Mouse (Mus musculus) hindbrain, embryonic 10.5 days (tissue): ENCODE measurements around the gene Pvalb. TPM values are rescaled to one million over a fixed set of nuclear protein-coding genes. Genes with fewer than 3 reads are reported as not detected.
A peak's percentile ranks its signal among the peaks of the same experiment; 100 is the strongest.

Experiments used
- DNase-seq: peaks from one replicate; pipeline ENCODE4 v3.0.0-alpha.2; 2017; ENCODE audit warnings: low spot score
- H3K27ac ChIP-seq: fragments of 300-500 bp; sonication (generic); 2 replicates; pipeline ENCODE4 v1.5.1; 2016; ENCODE audit warnings: mild to moderate bottlenecking, moderate library complexity
- H3K27me3 ChIP-seq: fragments of 300-500 bp; sonication (generic); 2 replicates; pipeline ENCODE4 v1.6.1; 2016; ENCODE audit warnings: mild to moderate bottlenecking; ENCODE audit not compliant: poor library complexity, insufficient read depth, severe bottlenecking
- H3K36me3 ChIP-seq: fragments of 300-500 bp; sonication (generic); 2 replicates; pipeline ENCODE4 v1.6.1; 2016; ENCODE audit warnings: mild to moderate bottlenecking, moderate library complexity
- H3K4me1 ChIP-seq: fragments of 300-500 bp; sonication (generic); replicated peaks from 2 replicates; pipeline ENCODE4 v1.6.1; 2016; ENCODE audit warnings: mild to moderate bottlenecking
- H3K4me3 ChIP-seq: fragments of 300-500 bp; sonication (generic); 2 replicates; pipeline ENCODE4 v1.5.1; 2016; ENCODE audit warnings: mild to moderate bottlenecking, moderate library complexity
- H3K9me3 ChIP-seq: fragments of 300-500 bp; sonication (generic); 2 replicates; pipeline ENCODE4 v1.6.1; 2016; ENCODE audit warnings: mild to moderate bottlenecking, moderate library complexity
- WGBS: fragments of 180-500 bp; shearing (Covaris S2); methylation state at CpG from one replicate; pipeline ENCODE4 v1.1.7; 2016; 5-methylcytosine and 5-hydroxymethylcytosine counted together
- polyA plus RNA-seq: library from polyadenylated mRNA; unstranded; fragments of >200 nt; fragmentation: Nextera tagmentation; extraction: Ambion mirVana; gene quantifications from 2 replicates; pipeline ENCODE4 v1.2.1, GENCODE M21; 2016

Gene Pvalb
- polyA plus RNA-seq, 1 experiment from 2014 or later = 0.52 TPM

DNA sequence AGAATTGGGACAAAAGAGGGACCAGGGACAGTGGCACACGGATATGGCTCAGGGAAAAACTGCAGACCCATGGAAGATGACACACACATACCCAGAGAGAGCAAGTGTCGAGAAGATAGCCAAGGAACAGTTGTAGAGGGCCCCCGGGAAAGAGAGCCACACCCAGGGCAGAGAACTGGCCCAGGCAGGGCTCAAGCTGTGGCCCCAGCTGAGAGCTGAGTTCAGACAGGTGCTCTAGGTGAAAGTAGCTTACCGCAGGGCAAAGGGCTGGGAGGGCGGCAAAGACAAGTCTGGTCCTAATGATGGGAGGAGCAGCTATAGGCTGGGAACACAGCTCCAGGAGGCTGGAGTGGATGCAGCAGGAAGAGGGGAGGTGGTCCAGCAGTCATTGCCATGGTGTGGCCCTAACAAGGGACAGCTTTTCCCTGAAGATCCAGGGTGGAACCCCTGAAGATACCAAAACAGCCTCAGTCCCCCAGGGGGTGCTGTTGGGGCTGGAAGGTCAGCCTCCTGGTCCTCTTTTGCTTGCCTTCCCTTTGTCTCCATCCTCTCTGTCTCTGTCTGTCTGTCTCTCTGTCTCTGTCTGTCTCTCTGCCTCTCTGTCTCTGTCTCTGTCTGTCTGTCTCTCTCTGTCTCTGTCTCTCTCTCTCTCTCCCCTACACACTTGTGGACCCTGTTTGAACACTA is 28.8 kb upstream of the Pvalb start:
- 77% methylated on average over 5 of the region's 5 CpGs for WGBS
- Histone ChIP-seq H3K36me3 (no peaks in the 10 kb centered on the region), H3K27ac (0 out of 2 replicates have a peak overlapping the region, but pooled peaks have one; percentile 23), H3K4me3 (no peak overlapping the region), H3K27me3 (no peaks in the 10 kb centered on the region), H3K9me3 (0 out of 2 replicates have a peak, but pooled peaks cover 6% of the 10 kb centered on the region), H3K4me1 (peaks cover 33% of the 10 kb centered on the region)
- no peak for DNase-seq

DNA sequence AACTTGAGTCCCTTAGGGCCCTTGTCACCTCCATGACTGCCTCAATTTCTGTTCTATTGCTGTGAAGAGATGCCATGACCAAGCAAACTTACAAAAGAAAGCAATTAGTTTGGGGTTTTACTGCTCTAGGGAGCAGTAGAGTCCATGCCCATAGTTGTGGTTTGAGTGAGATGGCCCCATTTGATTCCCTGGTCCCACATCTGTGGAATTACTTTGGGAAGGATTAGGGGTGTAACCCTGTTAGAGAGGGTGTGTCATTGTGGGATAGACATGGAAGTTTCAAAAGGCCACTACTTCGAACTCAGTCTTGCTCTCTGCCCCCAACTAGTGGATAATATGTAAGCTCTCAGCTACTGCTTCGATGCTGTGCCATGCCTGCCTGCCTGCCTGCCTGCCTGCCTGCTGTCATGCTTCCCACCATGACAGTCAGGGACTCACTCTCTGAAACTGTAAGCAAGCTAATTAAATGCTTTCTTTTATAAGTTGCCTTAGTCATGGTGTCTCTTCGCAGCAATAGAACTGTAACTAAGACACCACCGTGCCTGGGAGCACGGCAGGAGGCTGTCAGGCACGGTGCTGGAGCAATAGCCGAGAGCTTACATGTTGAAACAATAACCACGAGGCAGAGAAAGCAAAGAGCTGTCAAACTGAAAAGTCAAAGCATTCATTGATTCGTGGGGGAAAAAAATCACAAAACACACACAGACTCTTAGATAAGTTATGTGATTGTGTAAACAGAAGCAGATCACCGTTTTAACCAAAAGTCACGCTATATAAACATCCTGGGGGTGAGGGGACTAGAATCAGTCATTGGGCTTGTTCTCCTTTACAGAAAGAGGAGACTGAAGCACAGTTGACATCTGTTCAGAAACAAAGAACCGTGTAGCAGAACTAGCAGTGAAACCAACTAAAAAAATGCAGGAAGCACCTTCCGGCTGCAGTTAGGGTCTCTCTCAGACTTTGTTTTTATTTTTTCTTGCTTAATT is 25.4 kb upstream of the Pvalb start:
- H3K4me1 ChIP-seq = peaks cover 29% of the 10 kb centered on the region
- H3K9me3 ChIP-seq = 0 out of 2 replicates have a peak, but pooled peaks cover 6% of the 10 kb centered on the region
- no peaks in the 10 kb centered on the region for H3K36me3 ChIP-seq
- peak overlapping the region; percentile 21; the same call in 1 of the 2 replicates for H3K4me3 ChIP-seq
- H3K27me3 ChIP-seq = no peaks in the 10 kb centered on the region
- DNase-seq = peak; percentile 54
- 20% methylated on average over 13 of the region's 13 CpGs for WGBS
- 0 out of 2 replicates have a peak overlapping the region, but pooled peaks have one; percentile 3 for H3K27ac ChIP-seq

DNA sequence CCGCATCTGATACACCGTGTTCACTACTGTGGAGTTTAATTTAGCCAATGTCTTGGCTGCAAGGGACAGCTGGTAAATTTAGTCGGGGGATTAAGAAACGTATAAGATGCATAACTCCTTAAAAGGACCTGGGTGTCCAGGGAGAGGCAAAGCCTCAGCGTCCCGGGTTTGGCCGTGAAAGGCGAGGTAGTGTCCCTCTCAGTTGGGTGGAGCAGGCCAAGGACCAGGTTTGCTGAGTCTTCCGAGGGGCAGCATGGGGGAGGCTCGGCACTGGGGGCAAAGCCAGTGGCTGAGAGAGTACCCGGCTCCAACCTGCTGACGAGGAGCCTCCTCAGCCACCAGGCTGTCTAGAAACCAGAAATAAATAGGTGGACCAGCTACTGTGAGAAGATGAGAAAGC is 21.6 kb upstream of the Pvalb start:
- no peak for DNase-seq
- H3K4me3 ChIP-seq = no peak overlapping the region
- H3K9me3 ChIP-seq = no peaks in the 10 kb centered on the region
- WGBS = 88% methylated on average over 12 of the region's 12 CpGs
- H3K27me3 ChIP-seq = no peaks in the 10 kb centered on the region
- no peak overlapping the region for H3K27ac ChIP-seq
- H3K36me3 ChIP-seq = no peaks in the 10 kb centered on the region
- peaks cover 34% of the 10 kb centered on the region for H3K4me1 ChIP-seq

DNA sequence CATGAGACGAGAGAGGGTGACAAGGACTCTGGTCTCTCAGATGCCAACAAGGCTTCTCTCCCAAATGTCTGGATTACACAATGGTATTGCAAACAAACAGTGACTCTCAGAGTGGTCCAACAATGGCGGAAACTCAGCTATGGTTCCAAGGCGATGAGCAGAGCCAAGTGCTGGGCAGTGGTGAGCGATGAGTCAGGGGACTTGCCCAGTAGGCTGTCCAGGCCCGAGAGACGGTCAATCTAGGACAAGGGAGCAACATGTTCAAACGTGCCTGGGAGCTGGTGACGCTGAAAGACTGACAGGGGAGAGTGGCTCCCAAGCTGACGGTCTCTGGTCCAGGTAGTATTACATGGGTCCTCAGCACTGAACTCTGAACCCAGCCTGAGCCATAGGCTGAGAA is 9.1 kb upstream of the Pvalb start:
- Histone ChIP-seq H3K4me1 (no peaks in the 10 kb centered on the region), H3K27me3 (no peaks in the 10 kb centered on the region), H3K27ac (no peak overlapping the region), H3K4me3 (no peak overlapping the region), H3K36me3 (no peaks in the 10 kb centered on the region), H3K9me3 (no peaks in the 10 kb centered on the region)
- no peak for DNase-seq
- WGBS = 82% methylated on average over 9 of the region's 9 CpGs

DNA sequence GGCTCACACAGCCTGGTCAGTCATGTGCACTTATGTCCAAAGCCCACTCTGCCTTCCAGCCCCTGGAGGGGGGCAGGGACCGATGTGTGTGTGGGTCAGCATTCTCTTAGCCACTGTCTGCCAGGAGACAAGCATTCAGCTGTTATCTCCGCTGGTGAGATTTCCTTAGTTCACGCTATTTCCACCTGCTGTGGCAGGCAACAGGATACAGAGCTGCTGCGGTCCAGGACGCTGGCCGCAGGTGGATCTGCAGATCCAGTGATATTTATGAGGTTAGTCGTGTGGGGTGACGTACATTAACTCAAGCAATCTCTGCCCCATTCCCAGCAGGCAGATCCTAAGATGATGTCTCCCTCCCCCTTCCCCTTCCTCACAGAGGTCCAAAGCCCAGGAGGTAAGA is 5.2 kb upstream of the Pvalb start:
- Histone ChIP-seq H3K36me3 (no peaks in the 10 kb centered on the region), H3K9me3 (0 out of 2 replicates have a peak, but pooled peaks cover 6% of the 10 kb centered on the region), H3K27ac (no peak overlapping the region), H3K4me1 (no peaks in the 10 kb centered on the region), H3K27me3 (no peaks in the 10 kb centered on the region), H3K4me3 (no peak overlapping the region)
- 83% methylated on average over 8 of the region's 8 CpGs for WGBS
- DNase-seq = no peak

DNA sequence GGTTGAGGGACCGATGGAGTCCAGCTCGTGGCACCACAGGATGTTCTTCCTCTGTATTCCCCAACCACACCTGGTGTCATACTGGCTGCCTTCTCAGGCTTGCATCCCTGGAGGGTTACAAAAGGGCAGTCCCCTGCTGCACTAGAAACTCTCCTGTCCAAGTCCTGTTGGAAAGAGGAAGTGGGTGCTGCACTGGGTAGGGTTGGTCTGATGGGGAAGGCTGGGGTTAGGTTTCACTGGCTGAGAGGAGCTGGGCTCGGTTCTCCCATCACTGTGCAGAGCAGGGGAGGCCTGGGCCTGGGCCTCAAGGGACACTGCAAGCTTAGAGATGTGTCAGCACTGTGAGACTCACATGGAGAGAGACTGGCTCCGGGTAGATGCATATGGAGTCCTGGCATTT is 4.0 kb upstream of the Pvalb start:
- Histone ChIP-seq H3K4me3 (no peak overlapping the region), H3K9me3 (0 out of 2 replicates have a peak, but pooled peaks cover 6% of the 10 kb centered on the region), H3K36me3 (no peaks in the 10 kb centered on the region), H3K4me1 (peaks cover 6% of the 10 kb centered on the region), H3K27ac (no peak overlapping the region), H3K27me3 (peaks cover 8% of the 10 kb centered on the region)
- 77% methylated on average over 4 of the region's 4 CpGs for WGBS
- no peak for DNase-seq

DNA sequence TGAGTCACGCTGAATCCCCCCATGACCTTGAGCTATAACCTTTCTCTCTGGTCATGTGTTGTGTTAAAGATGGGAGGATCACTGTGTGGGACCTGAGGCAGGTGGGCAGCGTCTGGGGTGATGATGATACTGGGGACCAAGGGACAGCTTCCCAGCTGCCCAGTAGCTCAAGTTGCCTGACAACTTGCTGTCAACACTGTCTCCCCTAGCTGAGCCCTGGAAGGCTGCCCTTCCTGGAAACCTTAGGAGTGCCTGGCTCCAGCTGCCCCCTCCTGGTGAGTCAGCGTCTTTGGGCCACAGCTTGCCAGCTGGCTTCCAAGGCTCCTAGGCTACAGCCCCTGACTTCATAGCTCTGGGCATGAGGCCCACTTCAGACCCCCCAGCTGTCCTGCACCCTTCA is 1.0 kb downstream of the Pvalb start:
- Histone ChIP-seq H3K27ac (no peak overlapping the region), H3K4me1 (peaks cover 21% of the 10 kb centered on the region), H3K27me3 (peaks cover 54% of the 10 kb centered on the region), H3K36me3 (no peaks in the 10 kb centered on the region), H3K9me3 (0 out of 2 replicates have a peak, but pooled peaks cover 6% of the 10 kb centered on the region), H3K4me3 (no peak overlapping the region)
- 35% methylated on average over 3 of the region's 3 CpGs for whole genome bisulfite sequencing
- peak; percentile 43 for DNase-seq

DNA sequence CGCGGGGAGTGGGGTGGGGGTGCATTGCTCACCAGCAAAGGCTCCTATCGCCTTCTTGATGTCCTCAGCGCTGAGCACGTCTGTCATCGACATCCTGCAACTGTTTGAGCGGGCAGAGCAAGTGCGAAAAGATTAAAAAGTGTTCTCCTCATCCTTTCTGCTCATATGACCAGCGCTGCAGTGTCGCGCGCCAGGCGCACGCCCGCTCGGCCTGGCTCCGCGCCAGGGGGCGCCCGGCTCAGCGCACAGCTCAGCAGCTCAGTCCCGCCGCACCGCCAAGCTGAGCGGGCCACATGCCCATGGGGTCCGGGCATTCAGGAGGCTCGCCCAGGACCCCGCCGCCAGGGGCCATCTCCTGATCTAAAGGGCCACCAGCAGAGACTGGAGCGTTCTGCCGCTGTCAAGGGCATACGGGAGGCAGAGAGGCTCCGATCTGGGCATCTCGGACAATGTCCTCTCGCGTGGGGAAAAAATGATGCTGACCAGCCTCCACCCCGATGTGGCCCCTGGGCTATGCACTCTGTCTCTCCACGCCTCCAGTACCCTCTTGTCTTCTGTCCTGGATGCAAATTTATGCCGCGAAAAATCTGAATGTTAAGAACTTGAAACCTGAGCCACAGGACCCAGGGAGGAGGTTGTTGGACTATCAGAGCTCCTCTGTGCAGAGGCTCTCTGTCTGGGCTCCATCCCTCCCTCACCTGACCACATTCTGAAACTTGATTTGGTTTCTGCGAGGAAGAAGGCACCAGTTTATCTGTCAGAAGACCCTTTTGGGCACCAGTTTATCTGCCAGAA is 1.9 kb downstream of the Pvalb start:
- peaks cover 59% of the 10 kb centered on the region for H3K27me3 ChIP-seq
- 0 out of 2 replicates have a peak, but pooled peaks cover 4% of the 10 kb centered on the region for H3K9me3 ChIP-seq
- peak overlapping the region; percentile 50 for H3K4me3 ChIP-seq
- H3K4me1 ChIP-seq = peaks cover 21% of the 10 kb centered on the region
- DNase-seq = peak; percentile 50
- no peaks in the 10 kb centered on the region for H3K36me3 ChIP-seq
- H3K27ac ChIP-seq = no peak overlapping the region
- 2% methylated on average over 41 of the region's 41 CpGs for WGBS

DNA sequence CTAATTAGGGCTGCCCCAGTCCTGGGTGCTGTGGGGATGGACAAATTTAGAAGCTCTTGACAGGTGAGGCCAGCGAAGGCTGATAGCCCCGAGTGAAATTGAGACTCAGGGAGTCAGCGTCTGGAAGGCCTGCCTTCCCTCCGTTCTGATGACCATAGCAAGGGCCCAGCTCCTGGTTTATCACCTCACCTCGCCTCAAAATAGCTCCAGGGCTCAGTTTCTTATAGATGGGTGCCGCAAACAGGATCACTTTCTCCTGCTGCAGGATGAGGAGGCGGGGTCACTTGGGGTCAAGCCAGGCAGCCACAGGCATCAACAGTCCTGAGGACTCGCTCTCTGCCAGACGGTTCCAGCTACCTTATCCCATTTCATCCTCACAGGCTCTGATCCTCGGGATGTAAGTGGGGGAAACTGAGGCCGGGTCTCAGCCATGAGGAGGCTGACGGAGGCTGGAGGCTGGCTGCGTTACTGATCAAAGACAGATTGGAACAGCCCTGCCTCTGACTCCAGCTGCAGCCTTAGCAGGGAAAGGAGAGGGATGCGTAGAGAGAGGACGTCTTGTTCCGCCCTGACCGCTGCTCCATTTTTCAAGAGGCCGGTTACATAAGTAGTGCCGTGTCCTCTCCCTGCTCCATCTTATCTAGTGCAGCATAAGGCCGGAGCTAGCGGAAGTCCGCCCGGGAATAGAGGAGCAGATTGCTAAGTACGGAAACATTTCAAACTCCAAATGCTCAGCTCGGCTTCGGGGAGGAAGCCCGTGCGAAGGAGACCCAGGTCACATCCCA is 10.9 kb downstream of the Pvalb start:
- DNase-seq = no peak
- H3K36me3 ChIP-seq = no peaks in the 10 kb centered on the region
- no peak overlapping the region for H3K27ac ChIP-seq
- H3K9me3 ChIP-seq = no peaks in the 10 kb centered on the region
- peaks cover 9% of the 10 kb centered on the region; the same call in 1 of the 2 replicates for H3K4me1 ChIP-seq
- H3K27me3 ChIP-seq = peaks cover 7% of the 10 kb centered on the region; the same call in 1 of the 2 replicates
- 80% methylated on average over 28 of the region's 28 CpGs for WGBS
- no peak overlapping the region for H3K4me3 ChIP-seq

DNA sequence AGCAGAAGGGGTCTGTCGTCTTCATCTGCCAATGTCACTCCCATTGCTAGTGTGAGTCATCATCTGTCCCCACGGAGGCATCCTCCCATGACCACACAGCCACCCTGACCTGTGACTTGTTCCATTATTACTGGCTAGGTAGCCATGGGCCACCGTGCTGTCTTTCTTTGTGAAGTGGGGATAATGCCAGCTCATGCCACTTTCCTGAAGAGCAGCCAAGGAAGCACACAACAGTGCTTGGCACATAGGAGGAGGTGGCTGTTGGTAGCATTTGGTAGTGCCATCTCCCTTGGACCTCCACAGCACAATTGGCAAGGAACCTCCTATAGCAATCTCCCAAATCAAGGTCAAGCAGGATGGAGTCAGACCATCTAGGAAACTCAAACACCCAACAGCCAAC is 11.9 kb downstream of the Pvalb start:
- 87% methylated on average over 3 of the region's 3 CpGs for whole genome bisulfite sequencing
- H3K27ac ChIP-seq = no peak overlapping the region
- H3K9me3 ChIP-seq = no peaks in the 10 kb centered on the region
- H3K27me3 ChIP-seq = no peaks in the 10 kb centered on the region
- DNase-seq = no peak
- H3K4me3 ChIP-seq = no peak overlapping the region
- H3K4me1 ChIP-seq = peaks cover 9% of the 10 kb centered on the region; the same call in 1 of the 2 replicates
- no peaks in the 10 kb centered on the region for H3K36me3 ChIP-seq

DNA sequence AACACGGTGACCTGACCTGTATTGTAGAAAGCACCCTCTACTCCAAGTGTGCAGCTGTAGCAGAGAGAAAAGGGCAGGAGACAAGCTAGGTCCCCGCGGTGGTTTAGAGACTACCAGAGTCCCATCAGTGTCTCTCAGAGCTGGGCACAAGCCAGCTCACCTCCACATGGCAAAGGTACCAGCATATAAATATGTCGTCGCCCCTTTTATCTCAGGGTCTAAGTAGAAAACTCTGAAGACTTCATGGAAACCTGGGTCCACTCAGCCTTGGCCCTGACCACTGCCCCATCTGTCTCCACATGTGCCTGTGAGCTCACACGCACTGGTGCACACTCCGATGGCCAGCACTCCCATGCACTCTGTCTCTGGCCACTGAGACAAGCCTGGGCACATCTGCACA is 16.6 kb downstream of the Pvalb start:
- Histone ChIP-seq H3K9me3 (no peaks in the 10 kb centered on the region), H3K27ac (no peak overlapping the region), H3K4me1 (peaks cover 14% of the 10 kb centered on the region), H3K36me3 (no peaks in the 10 kb centered on the region), H3K27me3 (no peaks in the 10 kb centered on the region), H3K4me3 (no peak overlapping the region)
- no peak for DNase-seq
- WGBS = 90% methylated on average over 7 of the region's 7 CpGs

DNA sequence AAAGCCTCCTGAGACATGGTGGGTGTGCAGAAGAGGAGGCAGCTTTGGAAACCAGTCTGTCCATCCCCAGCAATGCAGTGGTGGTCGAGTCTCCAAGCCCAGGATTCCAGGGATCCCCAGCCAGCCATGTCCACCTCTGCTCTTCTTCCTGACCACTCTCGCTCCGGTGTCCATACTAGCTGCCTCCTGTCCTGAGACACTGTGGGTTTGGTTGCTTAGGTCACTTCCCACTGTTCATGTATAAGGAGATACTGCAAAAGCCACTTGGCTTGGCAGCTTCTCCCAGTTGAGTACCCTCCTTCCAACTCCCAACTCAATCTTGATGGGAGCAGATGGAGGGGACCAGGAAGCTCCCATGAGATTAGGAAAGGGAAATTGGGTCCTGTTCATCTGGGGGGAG is 17.7 kb downstream of the Pvalb start:
- H3K36me3 ChIP-seq = no peaks in the 10 kb centered on the region
- H3K4me3 ChIP-seq = no peak overlapping the region
- H3K27ac ChIP-seq = no peak overlapping the region
- no peaks in the 10 kb centered on the region for H3K9me3 ChIP-seq
- DNase-seq = no peak
- WGBS = 83% methylated on average over 3 of the region's 3 CpGs
- H3K27me3 ChIP-seq = peaks cover 6% of the 10 kb centered on the region; the same call in 1 of the 2 replicates
- peaks cover 21% of the 10 kb centered on the region for H3K4me1 ChIP-seq
